Mouse (Mus musculus) left cerebral cortex, adult 11 months (tissue): ENCODE data around the gene Cfdp1.

Experiments
- DNase-seq: peaks from one replicate; pipeline ENCODE4 v3.0.0; 2022; ENCODE audit warnings: low spot score

The Cfdp1 gene

GRCm38 (mm10) chr8:111769296-111769695 lies 84.8 kb downstream of the Cfdp1 start:
- no peak for DNase-seq

- no peak for DNase-seq
Observed at GRCm38 (mm10) chr8:111768651-111769050, 85.4 kb downstream of the Cfdp1 start.

GRCm38 (mm10) chr8:111765616-111766015 lies 88.5 kb downstream of the Cfdp1 start:
- DNase-seq, result no peak

- DNase-seq, result no peak
Observed at GRCm38 (mm10) chr8:111765096-111765495, 89.0 kb downstream of the Cfdp1 start.

- no peak for DNase-seq
Observed at GRCm38 (mm10) chr8:111760708-111761107, 93.4 kb downstream of the Cfdp1 start.

GRCm38 (mm10) chr8:111758817-111759216 lies 95.3 kb downstream of the Cfdp1 start:
- no peak for DNase-seq

- DNase-seq, result no peak
Observed at GRCm38 (mm10) chr8:111757599-111757998, 96.5 kb downstream of the Cfdp1 start.

- DNase-seq, result no peak
Observed at GRCm38 (mm10) chr8:111754736-111755135, 99.4 kb downstream of the Cfdp1 start.

- no peak for DNase-seq
Observed at GRCm38 (mm10) chr8:111754088-111754487, 100.0 kb downstream of the Cfdp1 start.

- DNase-seq, result no peak
Observed at GRCm38 (mm10) chr8:111748766-111749165, 105.3 kb downstream of the Cfdp1 start.

- DNase-seq, result no peak
Observed at GRCm38 (mm10) chr8:111747866-111748649, 106.0 kb downstream of the Cfdp1 start.

GRCm38 (mm10) chr8:111746582-111747465 lies 107.3 kb downstream of the Cfdp1 start:
- no peak for DNase-seq

- no peak for DNase-seq
Observed at GRCm38 (mm10) chr8:111745591-111746418, 108.3 kb downstream of the Cfdp1 start.

GRCm38 (mm10) chr8:111745086-111745485 lies 109.0 kb downstream of the Cfdp1 start:
- no peak for DNase-seq

GRCm38 (mm10) chr8:111743792-111744696 lies 110.0 kb downstream of the Cfdp1 start, which contains the start of gene Bcar1:
Bcar1 (minus strand) TSS chr8:111743809.
- DNase-seq, result no peak

GRCm38 (mm10) chr8:111743101-111743791 lies 110.8 kb downstream of the Cfdp1 start:
- no peak for DNase-seq

GRCm38 (mm10) chr8:111742261-111743037 lies 111.6 kb downstream of the Cfdp1 start:
- no peak for DNase-seq

- DNase-seq, result no peak
Observed at GRCm38 (mm10) chr8:111741556-111741955, 112.5 kb downstream of the Cfdp1 start.

GRCm38 (mm10) chr8:111740994-111741393 lies 113.1 kb downstream of the Cfdp1 start:
- DNase-seq, result no peak

- no peak for DNase-seq
Observed at GRCm38 (mm10) chr8:111740301-111740711, 113.8 kb downstream of the Cfdp1 start.
